Mouse (Mus musculus) myocyte (in vitro differentiated cells): Measurements from ENCODE around the gene Kif17.

Experiments used
- CEBPB ChIP-seq: IDR thresholded peaks from 2 replicates; pipeline ENCODE4 v1.6.1; 2011; ENCODE audit warnings: mild to moderate bottlenecking, moderate library complexity; ENCODE audit not compliant: poor library complexity, insufficient read depth, severe bottlenecking
- E2F4 ChIP-seq: IDR thresholded peaks from one replicate; pipeline ENCODE4 v1.6.1; 2011; ENCODE audit warnings: mild to moderate bottlenecking, control low read depth, moderate library complexity; ENCODE audit not compliant: insufficient read depth
- MYOD1 ChIP-seq, 3 experiments: IDR thresholded peaks; one replicate each; pipeline ENCODE4 v1.6.1; 2011; ENCODE audit warnings: control low read depth in 2 of 3, low read depth in 2 of 3, mild to moderate bottlenecking in 2 of 3, moderate library complexity in 1 of 3; ENCODE audit not compliant: insufficient read length in 2 of 3, control insufficient read depth in 1 of 3
- POLR2A ChIP-seq: IDR thresholded peaks from one replicate; pipeline ENCODE4 v1.6.1; 2011; ENCODE audit warnings: low read depth, mild to moderate bottlenecking, control low read depth, moderate library complexity; ENCODE audit not compliant: insufficient read length
- TCF12 ChIP-seq: IDR thresholded peaks from one replicate; pipeline ENCODE4 v1.6.1; 2011; ENCODE audit warnings: mild to moderate bottlenecking, control low read depth; ENCODE audit not compliant: poor library complexity, insufficient read depth, severe bottlenecking

DNA sequence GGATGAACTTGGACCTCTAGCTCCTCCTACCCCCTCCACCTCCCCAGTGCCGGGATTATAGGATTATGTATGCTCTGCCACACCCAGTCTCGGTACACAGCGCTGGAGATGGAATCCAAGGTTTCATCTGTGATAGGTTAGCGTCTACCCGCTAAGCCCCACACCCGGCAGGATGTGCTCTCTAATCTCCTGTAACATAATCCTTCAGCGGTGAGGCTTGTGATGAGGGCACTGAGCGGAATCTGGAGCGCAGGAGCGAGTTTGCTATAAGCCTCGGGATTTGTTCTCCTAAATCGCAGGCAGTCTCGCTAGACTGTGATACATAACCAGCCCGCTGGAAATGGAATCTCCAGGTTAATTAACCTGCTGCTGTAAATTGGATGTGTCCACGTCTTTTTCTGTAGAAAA lies 80.0 kb downstream of the Kif17 start:
- TF ChIP-seq MYOD1 (IDR thresholded peaks at IDR 0.05; ENCODE audit: control insufficient read depth in 1 of 3, insufficient read length in 2 of 3, low read depth in 2 of 3) (no peak), POLR2A (no peak), CEBPB (no peak), E2F4 (no peak), TCF12 (no peak)
